ENCODE assay signal across 8 mouse cellular contexts in the genomic region with DNA sequence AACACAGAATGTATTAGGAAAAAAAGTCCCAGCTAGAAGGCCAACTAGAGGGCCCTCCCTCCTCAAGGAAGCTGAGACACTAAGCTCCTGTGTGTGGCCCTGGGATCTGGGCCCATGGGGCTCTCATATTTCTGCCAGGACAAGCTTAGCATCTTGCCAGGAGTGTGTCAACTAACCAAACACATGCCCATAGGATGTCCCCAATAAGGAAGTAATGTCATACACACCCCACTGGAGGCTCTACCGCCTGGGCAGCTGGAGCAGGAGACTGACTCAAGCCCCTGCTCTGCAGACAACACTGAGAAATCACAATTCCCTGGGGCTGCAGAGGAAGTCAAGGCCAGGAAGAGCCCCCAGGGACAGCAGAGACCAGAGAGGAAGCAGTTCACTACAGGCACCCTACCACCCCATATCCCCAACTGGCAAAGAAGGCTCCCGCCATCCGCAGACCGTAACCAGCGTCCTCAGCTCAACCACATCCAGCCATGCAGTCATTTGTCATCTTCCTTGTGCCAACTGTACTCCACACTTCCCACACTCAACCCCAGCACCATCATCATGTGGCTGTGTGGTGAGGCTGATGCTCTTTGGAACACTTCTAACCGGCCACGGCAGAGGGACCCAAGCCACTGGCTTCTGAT. TPM values are rescaled to one million over a fixed set of nuclear protein-coding genes. Genes with fewer than 3 reads are reported as not detected.
DNase-seq lines count a peak whose midpoint lies in the region; ATAC-seq lines count a peak whose summit lies in the region.

No protein-coding gene starts in this region.

- peaks cover 30% of the 10 kb centered on the region for H3K4me1 ChIP-seq in neural tube, embryonic 11.5 days (ENCODE audit: control insufficient read depth, insufficient read depth, low read length)
- H3K4me1 ChIP-seq in hindbrain, embryonic 15.5 days (replicated peaks): peaks cover 58% of the 10 kb centered on the region

- no peak overlapping the region for H3K4me3 ChIP-seq in neural tube, embryonic 11.5 days (ENCODE audit: low read depth, low read length)
- no peak overlapping the region for H3K4me3 ChIP-seq in hindbrain, embryonic 15.5 days

- no peaks in the 10 kb centered on the region for H3K27me3 ChIP-seq in neural tube, embryonic 11.5 days (ENCODE audit: control insufficient read depth, insufficient read depth, low read length)
- no peaks in the 10 kb centered on the region for H3K27me3 ChIP-seq in hindbrain, embryonic 15.5 days

- no peaks in the 10 kb centered on the region for H3K9me3 ChIP-seq in neural tube, embryonic 11.5 days (ENCODE audit: control insufficient read depth, low read length)
- H3K9me3 ChIP-seq in hindbrain, embryonic 15.5 days: no peaks in the 10 kb centered on the region

- peak; percentile 39 for DNase-seq in cerebellum, adult 9-11 months
- no peak for DNase-seq in cerebellum, adult 8-10 months
- no peak for DNase-seq in neural tube, embryonic 11.5 days (ENCODE audit: low spot score)
- no peak for DNase-seq in neural tube, embryonic 10.5 days (ENCODE audit: extremely low spot score, low spot score)
- DNase-seq in spleen, postnatal 14 days (ENCODE audit: low spot score in 2 of 2): no peak
- DNase-seq in lung, adult 18-20 months: no peak

- WGBS in neural tube, embryonic 11.5 days: 84% methylated on average over 7 of the region's 7 CpGs
- 71% methylated on average over 7 of the region's 7 CpGs for WGBS in hindbrain, embryonic 15.5 days

- peak overlapping the region; percentile 27 for H3K4me2 ChIP-seq in neural tube, embryonic 11.5 days (ENCODE audit: low read depth)
- H3K4me2 ChIP-seq in hindbrain, embryonic 15.5 days: peak overlapping the region; percentile 72

- no peaks in the 10 kb centered on the region for H3K36me3 ChIP-seq in neural tube, embryonic 11.5 days (ENCODE audit: control insufficient read depth, insufficient read depth, low read length)
- H3K36me3 ChIP-seq in hindbrain, embryonic 15.5 days: no peaks in the 10 kb centered on the region

- peak overlapping the region; percentile 8 for H3K9ac ChIP-seq in neural tube, embryonic 11.5 days (ENCODE audit: low read length)
- H3K9ac ChIP-seq in hindbrain, embryonic 15.5 days: 0 out of 2 replicates have a peak overlapping the region, but pooled peaks have one; percentile 3

- ATAC-seq in neural tube, embryonic 11.5 days (ENCODE audit: insufficient read depth, low FRiP score, low TSS enrichment): no peak
- ATAC-seq in hindbrain, embryonic 15.5 days (ENCODE audit: low FRiP score, low read depth): no peak
- 0 out of 2 replicates have a peak, but pooled peaks have one; percentile 25 for ATAC-seq in monocyte, adult 5-6 weeks (replicated peaks; ENCODE audit: insufficient number of reproducible peaks, low FRiP score, low TSS enrichment, poor library complexity, severe bottlenecking)

- no peak overlapping the region for H3K27ac ChIP-seq in neural tube, embryonic 11.5 days (ENCODE audit: low read depth, low read length)
- peak overlapping the region; percentile 30 for H3K27ac ChIP-seq in hindbrain, embryonic 15.5 days (replicated peaks)

RNA-seq across cellular contexts. Expression of a gene that starts 3.0 kb away (rescaled TPM):
- 37.0 and 43.7 TPM in 2 replicates for polyA plus RNA-seq in neural tube, embryonic 11.5 days (2014; fragmentation: Nextera tagmentation; extraction: Ambion mirVana)
- polyA plus RNA-seq in hindbrain, embryonic 15.5 days (2015; fragmentation: Nextera tagmentation; extraction: Ambion mirVana): 66.2 and 68.6 TPM in 2 replicates
- total RNA-seq in monocyte, adult 5-6 weeks (2017): 1.9 to 11.9 TPM (median 6.7 TPM) in 3 replicates
